Mouse (Mus musculus): ENCODE measurements around the gene Magi1. TPM values are rescaled to one million over a fixed set of nuclear protein-coding genes. Genes with fewer than 3 reads are reported as not detected.
A peak's percentile ranks its signal among the peaks of the same experiment; 100 is the strongest.

Gene Magi1
- polyA plus RNA-seq, 1 experiment from 2014 or later: 6.8 TPM

DNA sequence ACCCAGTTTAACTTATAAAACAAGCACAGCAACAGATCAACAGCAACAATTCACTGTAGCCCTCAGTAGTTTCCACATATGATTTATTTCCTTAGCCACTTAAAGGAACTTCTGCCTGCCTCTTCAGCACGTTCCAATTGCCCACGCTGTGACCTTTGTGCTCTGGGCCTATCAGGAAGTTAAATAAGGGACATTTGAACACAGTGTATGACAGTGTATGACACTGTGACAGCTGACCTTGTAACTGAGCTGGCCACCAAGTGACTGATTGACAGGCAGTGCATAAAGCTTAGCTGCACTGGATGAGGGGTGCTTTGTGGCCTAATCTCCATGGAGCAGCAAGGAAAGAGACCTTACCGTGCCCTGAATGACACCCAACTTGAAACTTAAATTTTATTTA, 525.6 kb downstream of the Magi1 start:
- peak overlapping the region; percentile 45 for H3K9ac ChIP-seq (ENCODE audit: low read depth, low read length)
- H3K27me3 ChIP-seq (replicated peaks; ENCODE audit: control insufficient read depth, insufficient read depth, low read length): no peaks in the 10 kb centered on the region
- H3K36me3 ChIP-seq (ENCODE audit: control insufficient read depth, insufficient read depth, low read length): 0 out of 2 replicates have a peak, but pooled peaks cover 4% of the 10 kb centered on the region
- H3K9me3 ChIP-seq (ENCODE audit: control insufficient read depth, low read length): no peaks in the 10 kb centered on the region
- H3K4me3 ChIP-seq (ENCODE audit: low read depth, low read length): no peak overlapping the region
- WGBS: 70% methylated on average over 3 of the region's 3 CpGs
- H3K27ac ChIP-seq (replicated peaks; ENCODE audit: low read depth, low read length): peak overlapping the region; percentile 61
- H3K4me1 ChIP-seq (ENCODE audit: control insufficient read depth, insufficient read depth, low read length): peaks cover 7% of the 10 kb centered on the region
- ATAC-seq (ENCODE audit: low read depth) (no peak), DNase-seq (ENCODE audit: low spot score) (no peak)
- 0 out of 2 replicates have a peak overlapping the region, but pooled peaks have one; percentile 15 for H3K4me2 ChIP-seq (ENCODE audit: low read depth, low read length)

GRCm38 (mm10) chr6:93757353-93758087, 526.2 kb downstream of the Magi1 start:
- peak; percentile 98 for ATAC-seq (ENCODE audit: low read depth)
- H3K4me1 ChIP-seq (ENCODE audit: control insufficient read depth, insufficient read depth, low read length): peaks cover 7% of the 10 kb centered on the region

GRCm38 (mm10) chr6:93743145-93743544, 540.6 kb downstream of the Magi1 start:
- DNase-seq (ENCODE audit: low spot score): peak; percentile 20
- H3K27me3 ChIP-seq (replicated peaks; ENCODE audit: control insufficient read depth, insufficient read depth, low read length): no peaks in the 10 kb centered on the region
- no peak overlapping the region for H3K4me3 ChIP-seq (ENCODE audit: low read depth, low read length)
- H3K4me2 ChIP-seq (ENCODE audit: low read depth, low read length): no peak overlapping the region
- ATAC-seq (ENCODE audit: low read depth): no peak
- H3K9ac ChIP-seq (ENCODE audit: low read depth, low read length): no peak overlapping the region
- WGBS: 69% methylated on average over 6 of the region's 6 CpGs
- no peaks in the 10 kb centered on the region for H3K9me3 ChIP-seq (ENCODE audit: control insufficient read depth, low read length)
- H3K27ac ChIP-seq (replicated peaks; ENCODE audit: low read depth, low read length): no peak overlapping the region
- 0 out of 2 replicates have a peak, but pooled peaks cover 10% of the 10 kb centered on the region for H3K4me1 ChIP-seq (ENCODE audit: control insufficient read depth, insufficient read depth, low read length)
- H3K36me3 ChIP-seq (ENCODE audit: control insufficient read depth, insufficient read depth, low read length): peaks cover 30% of the 10 kb centered on the region

More at GRCm38 (mm10) chr6:93757353-93758087, 526.2 kb downstream of the Magi1 start:
- Histone ChIP-seq H3K9ac (ENCODE audit: low read depth, low read length) (peak overlapping the region; percentile 45), H3K4me2 (ENCODE audit: low read depth, low read length) (0 out of 2 replicates have a peak overlapping the region, but pooled peaks have one; percentile 15), H3K27me3 (replicated peaks; ENCODE audit: control insufficient read depth, insufficient read depth, low read length) (no peaks in the 10 kb centered on the region), H3K27ac (replicated peaks; ENCODE audit: low read depth, low read length) (peak overlapping the region; percentile 61), H3K4me3 (ENCODE audit: low read depth, low read length) (no peak overlapping the region), H3K36me3 (ENCODE audit: control insufficient read depth, insufficient read depth, low read length) (0 out of 2 replicates have a peak, but pooled peaks cover 4% of the 10 kb centered on the region), H3K9me3 (ENCODE audit: control insufficient read depth, low read length) (no peaks in the 10 kb centered on the region)
- DNase-seq (ENCODE audit: low spot score): peak; percentile 94
- WGBS: 26% methylated on average over 11 of the region's 11 CpGs

GRCm38 (mm10) chr6:93739786-93740185, 543.9 kb downstream of the Magi1 start:
- no peak for ATAC-seq (ENCODE audit: low read depth)
- Histone ChIP-seq H3K36me3 (ENCODE audit: control insufficient read depth, insufficient read depth, low read length) (peaks cover 4% of the 10 kb centered on the region; the same call in 1 of the 2 replicates), H3K27me3 (replicated peaks; ENCODE audit: control insufficient read depth, insufficient read depth, low read length) (no peaks in the 10 kb centered on the region), H3K27ac (replicated peaks; ENCODE audit: low read depth, low read length) (no peak overlapping the region), H3K4me3 (ENCODE audit: low read depth, low read length) (no peak overlapping the region), H3K9ac (ENCODE audit: low read depth, low read length) (no peak overlapping the region), H3K9me3 (ENCODE audit: control insufficient read depth, low read length) (no peaks in the 10 kb centered on the region), H3K4me2 (ENCODE audit: low read depth, low read length) (no peak overlapping the region), H3K4me1 (ENCODE audit: control insufficient read depth, insufficient read depth, low read length) (0 out of 2 replicates have a peak, but pooled peaks cover 10% of the 10 kb centered on the region)
- 71% methylated on average over 3 of the region's 3 CpGs for WGBS
- DNase-seq (ENCODE audit: low spot score): peak; percentile 49

GRCm38 (mm10) chr6:93737083-93737482, 546.6 kb downstream of the Magi1 start:
- WGBS: 81% methylated on average over 1 of the region's 1 CpGs
- H3K27ac ChIP-seq (replicated peaks; ENCODE audit: low read depth, low read length): no peak overlapping the region
- no peak for ATAC-seq (ENCODE audit: low read depth)
- H3K4me2 ChIP-seq (ENCODE audit: low read depth, low read length): no peak overlapping the region
- H3K9ac ChIP-seq (ENCODE audit: low read depth, low read length): no peak overlapping the region
- no peaks in the 10 kb centered on the region for H3K27me3 ChIP-seq (replicated peaks; ENCODE audit: control insufficient read depth, insufficient read depth, low read length)
- H3K4me1 ChIP-seq (ENCODE audit: control insufficient read depth, insufficient read depth, low read length): 0 out of 2 replicates have a peak, but pooled peaks cover 6% of the 10 kb centered on the region
- H3K9me3 ChIP-seq (ENCODE audit: control insufficient read depth, low read length): no peaks in the 10 kb centered on the region
- H3K36me3 ChIP-seq (ENCODE audit: control insufficient read depth, insufficient read depth, low read length): no peaks in the 10 kb centered on the region; the same call in 1 of the 2 replicates
- H3K4me3 ChIP-seq (ENCODE audit: low read depth, low read length): no peak overlapping the region
- DNase-seq (ENCODE audit: low spot score): no peak

- ATAC-seq (ENCODE audit: low read depth) (no peak), DNase-seq (ENCODE audit: low spot score) (no peak)
- Histone ChIP-seq H3K9ac (ENCODE audit: low read depth, low read length) (no peak overlapping the region), H3K36me3 (ENCODE audit: control insufficient read depth, insufficient read depth, low read length) (no peaks in the 10 kb centered on the region; the same call in 1 of the 2 replicates), H3K9me3 (ENCODE audit: control insufficient read depth, low read length) (no peaks in the 10 kb centered on the region), H3K27me3 (replicated peaks; ENCODE audit: control insufficient read depth, insufficient read depth, low read length) (no peaks in the 10 kb centered on the region), H3K4me1 (ENCODE audit: control insufficient read depth, insufficient read depth, low read length) (0 out of 2 replicates have a peak, but pooled peaks cover 6% of the 10 kb centered on the region), H3K4me3 (ENCODE audit: low read depth, low read length) (no peak overlapping the region), H3K4me2 (ENCODE audit: low read depth, low read length) (no peak overlapping the region), H3K27ac (replicated peaks; ENCODE audit: low read depth, low read length) (no peak overlapping the region)
- WGBS: 83% methylated on average over 3 of the region's 3 CpGs
These were observed 547.6 kb downstream of the Magi1 start for GRCm38 (mm10) chr6:93736071-93736470.

DNA sequence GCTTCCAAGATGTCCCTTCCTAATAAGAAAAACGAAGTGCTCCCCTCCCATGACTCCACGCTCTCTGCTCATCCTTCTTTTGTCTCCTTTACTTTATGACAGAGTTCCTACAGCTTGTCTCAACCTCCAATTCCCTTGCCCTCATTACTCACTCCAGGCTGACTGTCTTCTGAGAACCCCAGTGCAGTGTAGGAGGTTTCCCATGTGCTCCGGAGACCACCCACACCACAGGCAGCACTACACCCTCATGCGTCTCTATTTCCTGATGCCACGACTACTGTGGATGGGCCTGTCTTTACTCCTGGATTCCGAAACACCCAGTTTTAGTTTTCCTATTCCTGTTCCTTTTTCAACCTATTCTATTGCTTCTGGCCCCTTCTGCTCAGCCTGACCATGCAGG, 549.9 kb downstream of the Magi1 start:
- no peak overlapping the region for H3K9ac ChIP-seq (ENCODE audit: low read depth, low read length)
- H3K9me3 ChIP-seq (ENCODE audit: control insufficient read depth, low read length): no peaks in the 10 kb centered on the region
- no peak overlapping the region for H3K4me2 ChIP-seq (ENCODE audit: low read depth, low read length)
- H3K4me3 ChIP-seq (ENCODE audit: low read depth, low read length): no peak overlapping the region
- no peaks in the 10 kb centered on the region for H3K4me1 ChIP-seq (ENCODE audit: control insufficient read depth, insufficient read depth, low read length)
- DNase-seq (ENCODE audit: low spot score) (no peak), ATAC-seq (ENCODE audit: low read depth) (no peak)
- no peaks in the 10 kb centered on the region; the same call in 1 of the 2 replicates for H3K36me3 ChIP-seq (ENCODE audit: control insufficient read depth, insufficient read depth, low read length)
- H3K27me3 ChIP-seq (replicated peaks; ENCODE audit: control insufficient read depth, insufficient read depth, low read length): no peaks in the 10 kb centered on the region
- 80% methylated on average over 6 of the region's 6 CpGs for WGBS
- no peak overlapping the region for H3K27ac ChIP-seq (replicated peaks; ENCODE audit: low read depth, low read length)

DNA sequence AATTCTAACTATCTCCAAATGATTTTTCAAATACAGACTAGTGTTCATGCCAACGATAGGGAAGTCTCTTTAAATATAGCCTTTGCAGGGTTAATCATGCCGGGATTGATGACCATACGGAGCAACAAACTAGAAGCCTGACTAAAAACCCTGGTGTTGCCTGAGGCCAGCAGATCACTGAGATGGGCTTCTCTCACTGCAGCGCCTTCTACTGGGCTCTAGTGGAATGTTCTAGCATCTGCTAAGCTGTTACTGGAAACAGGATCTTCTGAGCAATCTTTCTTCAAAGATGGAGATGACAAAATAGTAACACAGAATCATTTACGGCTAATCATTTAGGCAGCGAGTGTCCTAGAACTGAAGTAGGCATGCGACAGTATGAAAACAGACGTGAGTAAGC, 554.0 kb downstream of the Magi1 start:
- Histone ChIP-seq H3K4me1 (ENCODE audit: control insufficient read depth, insufficient read depth, low read length) (peaks cover 7% of the 10 kb centered on the region), H3K9ac (ENCODE audit: low read depth, low read length) (no peak overlapping the region), H3K9me3 (ENCODE audit: control insufficient read depth, low read length) (no peaks in the 10 kb centered on the region), H3K36me3 (ENCODE audit: control insufficient read depth, insufficient read depth, low read length) (no peaks in the 10 kb centered on the region), H3K27me3 (replicated peaks; ENCODE audit: control insufficient read depth, insufficient read depth, low read length) (no peaks in the 10 kb centered on the region), H3K4me2 (ENCODE audit: low read depth, low read length) (no peak overlapping the region), H3K27ac (replicated peaks; ENCODE audit: low read depth, low read length) (no peak overlapping the region), H3K4me3 (ENCODE audit: low read depth, low read length) (no peak overlapping the region)
- WGBS: 74% methylated on average over 8 of the region's 8 CpGs
- no peak for ATAC-seq (ENCODE audit: low read depth)
- peak; percentile 41 for DNase-seq (ENCODE audit: low spot score)
